Mouse (Mus musculus): ENCODE measurements around the gene Gm9913.

Gene Gm9913

GRCm38 (mm10) chr2:125505006-125505745 is at the start of gene Gm9913:
Gene Gm9913 (plus strand): TSS chr2:125505089.
- no peak for DNase-seq (ENCODE audit: extremely low read depth, low read depth)

GRCm38 (mm10) chr2:125456059-125456789 is 48.7 kb upstream of the Gm9913 start:
- DNase-seq (ENCODE audit: extremely low read depth, low read depth), result peak; percentile 94

- no peak for DNase-seq (ENCODE audit: extremely low read depth, low read depth)
Observed at GRCm38 (mm10) chr2:125459087-125459486, 45.8 kb upstream of the Gm9913 start.

- no peak for DNase-seq (ENCODE audit: extremely low read depth, low read depth)
Observed at GRCm38 (mm10) chr2:125464036-125464435, 40.9 kb upstream of the Gm9913 start.

- no peak for DNase-seq (ENCODE audit: extremely low read depth, low read depth)
Observed at GRCm38 (mm10) chr2:125470553-125471295, 34.2 kb upstream of the Gm9913 start.

- no peak for DNase-seq (ENCODE audit: extremely low read depth, low read depth)
Observed at GRCm38 (mm10) chr2:125471721-125472120, 33.2 kb upstream of the Gm9913 start.

GRCm38 (mm10) chr2:125473228-125473627 is 31.7 kb upstream of the Gm9913 start:
- DNase-seq (ENCODE audit: extremely low read depth, low read depth), result no peak

GRCm38 (mm10) chr2:125474690-125475089 is 30.2 kb upstream of the Gm9913 start:
- DNase-seq (ENCODE audit: extremely low read depth, low read depth), result no peak

GRCm38 (mm10) chr2:125476231-125476630 is 28.7 kb upstream of the Gm9913 start:
- no peak for DNase-seq (ENCODE audit: extremely low read depth, low read depth)

GRCm38 (mm10) chr2:125477367-125477766 is 27.5 kb upstream of the Gm9913 start:
- DNase-seq (ENCODE audit: extremely low read depth, low read depth), result no peak

GRCm38 (mm10) chr2:125478705-125479104 is 26.2 kb upstream of the Gm9913 start:
- no peak for DNase-seq (ENCODE audit: extremely low read depth, low read depth)

- DNase-seq (ENCODE audit: extremely low read depth, low read depth), result no peak
Observed at GRCm38 (mm10) chr2:125480057-125480456, 24.8 kb upstream of the Gm9913 start.

GRCm38 (mm10) chr2:125481116-125481515 is 23.8 kb upstream of the Gm9913 start:
- DNase-seq (ENCODE audit: extremely low read depth, low read depth), result no peak

- no peak for DNase-seq (ENCODE audit: extremely low read depth, low read depth)
Observed at GRCm38 (mm10) chr2:125481531-125482317, 23.2 kb upstream of the Gm9913 start.

- DNase-seq (ENCODE audit: extremely low read depth, low read depth), result no peak
Observed at GRCm38 (mm10) chr2:125484164-125484563, 20.7 kb upstream of the Gm9913 start.

- DNase-seq (ENCODE audit: extremely low read depth, low read depth), result no peak
Observed at GRCm38 (mm10) chr2:125484910-125485309, 20.0 kb upstream of the Gm9913 start.

GRCm38 (mm10) chr2:125489979-125490378 is 14.9 kb upstream of the Gm9913 start:
- DNase-seq (ENCODE audit: extremely low read depth, low read depth), result no peak

- no peak for DNase-seq (ENCODE audit: extremely low read depth, low read depth)
Observed at GRCm38 (mm10) chr2:125492050-125492900, 12.6 kb upstream of the Gm9913 start.

- DNase-seq (ENCODE audit: extremely low read depth, low read depth), result no peak
Observed at GRCm38 (mm10) chr2:125494291-125494690, 10.6 kb upstream of the Gm9913 start.

Data from MEL-GATA-1-ER (cell line).